Mouse (Mus musculus): ENCODE results near the gene Faap24.

Gene Faap24

DNA sequence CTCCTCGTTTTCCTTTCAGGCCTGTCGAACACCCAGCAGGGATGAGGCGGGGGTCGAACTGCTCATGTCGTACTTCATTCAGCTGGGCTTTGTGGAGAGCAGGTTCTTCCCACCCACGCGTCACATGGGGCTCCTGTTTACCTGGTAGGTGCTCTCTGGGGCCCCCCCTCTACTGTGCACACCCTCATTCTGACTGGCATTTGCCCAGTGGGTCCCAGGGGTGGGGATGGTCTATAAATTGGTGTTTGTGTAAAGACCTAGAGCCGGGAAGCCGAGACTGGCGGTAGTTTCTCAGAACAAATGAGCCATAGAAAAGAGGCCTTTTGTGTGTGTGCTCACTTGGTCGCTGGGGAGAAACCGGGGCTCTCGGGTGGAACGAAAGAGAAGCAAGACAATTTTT is 25.5 kb downstream of the Faap24 start:
- in situ Hi-C loops (cut with MboI, MseI): no loop called here

DNA sequence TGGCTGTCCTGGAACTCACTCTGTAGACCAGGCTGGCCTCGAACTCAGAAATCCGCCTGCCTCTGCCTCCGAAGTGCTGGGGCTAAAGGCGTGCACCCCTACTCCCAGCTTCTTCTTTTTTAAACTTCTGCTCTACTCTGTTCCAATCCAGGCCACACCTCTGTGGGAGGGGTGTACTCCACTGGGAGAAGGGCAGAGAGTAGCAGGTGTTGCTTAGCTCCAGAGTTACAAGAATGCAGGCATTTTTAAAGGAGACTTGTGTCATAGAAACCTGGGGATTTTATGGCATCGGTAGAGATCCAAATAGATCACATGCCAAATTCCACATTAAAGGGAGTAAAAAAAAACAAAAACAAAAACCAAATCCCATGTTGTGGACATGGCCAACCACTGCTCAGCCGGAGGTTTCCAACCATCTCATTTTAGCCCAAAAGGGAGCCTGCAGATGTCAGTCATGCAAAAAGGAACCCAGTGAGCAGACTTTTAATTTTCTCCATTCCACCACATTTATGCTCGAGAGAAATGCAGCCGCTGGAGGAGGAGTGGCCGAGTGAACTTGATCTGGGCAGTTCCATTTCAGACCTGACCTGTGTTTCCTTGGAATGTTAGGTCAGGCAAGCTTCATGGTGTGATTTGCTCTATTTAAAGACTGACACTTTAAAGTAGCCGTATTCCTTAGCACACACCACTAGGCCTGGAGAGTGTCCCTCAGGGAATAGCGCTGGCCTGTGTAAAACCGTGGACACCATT is 31.3 kb downstream of the Faap24 start:
- in situ Hi-C loops (cut with MboI, MseI): no loop called here

DNA sequence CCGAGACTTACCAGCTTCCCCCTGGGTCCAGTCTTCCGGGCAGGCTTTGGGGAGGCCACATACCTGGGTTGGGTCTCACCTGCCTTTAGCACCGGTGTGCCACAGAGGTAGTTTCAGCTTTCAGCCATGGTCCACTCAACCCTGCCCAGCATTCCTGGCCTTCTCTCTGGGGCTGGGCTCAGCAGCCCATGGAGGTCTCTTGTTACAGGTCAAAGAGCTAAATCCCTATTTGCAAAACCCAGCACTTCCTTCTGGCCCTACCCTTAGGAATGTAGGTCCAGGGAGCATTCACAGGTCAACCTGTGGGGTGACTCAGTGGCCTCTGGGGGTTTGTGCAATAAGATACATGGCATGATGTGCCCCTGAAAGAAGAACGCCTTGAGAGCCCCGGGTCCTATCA is 33.8 kb downstream of the Faap24 start:
- in situ Hi-C loops (cut with MboI, MseI): no loop called here

DNA sequence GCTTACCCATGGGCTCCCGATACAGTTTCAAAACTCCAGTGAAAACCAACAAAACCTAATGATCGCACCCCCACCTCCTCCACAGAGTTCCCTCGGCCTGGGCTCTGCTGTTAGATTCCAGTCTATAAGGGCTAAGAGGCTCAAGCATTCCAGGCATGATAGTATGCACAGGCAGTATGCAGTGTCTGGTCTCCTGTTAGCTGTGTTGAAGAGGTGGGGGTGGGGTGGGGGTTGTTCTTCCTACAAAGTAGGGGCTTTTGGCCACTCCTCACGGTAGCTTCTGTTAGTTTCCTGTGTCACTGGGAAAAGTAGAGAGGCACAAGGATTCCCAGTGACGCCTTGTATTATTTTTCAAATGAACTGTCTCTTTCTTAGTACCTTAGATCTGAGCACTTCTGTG is 34.4 kb downstream of the Faap24 start:
- in situ Hi-C loops (cut with MboI, MseI): no loop called here

DNA sequence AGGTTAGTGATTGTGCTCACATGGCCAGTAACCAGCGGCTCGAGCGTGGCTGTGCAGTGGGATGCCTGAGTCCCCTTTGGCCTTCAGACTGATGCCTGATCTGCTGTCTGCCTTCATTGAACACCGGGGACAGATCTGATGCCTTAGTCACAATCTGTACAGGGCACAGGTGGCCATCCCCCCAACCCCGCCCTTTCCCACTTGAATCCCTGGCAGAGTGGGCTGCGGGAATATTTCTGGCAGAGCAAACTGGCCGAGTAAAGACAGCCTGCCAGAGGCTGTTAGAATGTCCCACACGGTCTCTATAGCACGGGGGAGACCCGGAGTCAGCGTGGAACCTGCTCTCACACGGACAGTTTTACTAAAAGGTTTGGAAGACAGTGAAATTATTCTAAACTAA is 39.0 kb downstream of the Faap24 start:
- in situ Hi-C loops (cut with MboI, MseI): no loop called here

DNA sequence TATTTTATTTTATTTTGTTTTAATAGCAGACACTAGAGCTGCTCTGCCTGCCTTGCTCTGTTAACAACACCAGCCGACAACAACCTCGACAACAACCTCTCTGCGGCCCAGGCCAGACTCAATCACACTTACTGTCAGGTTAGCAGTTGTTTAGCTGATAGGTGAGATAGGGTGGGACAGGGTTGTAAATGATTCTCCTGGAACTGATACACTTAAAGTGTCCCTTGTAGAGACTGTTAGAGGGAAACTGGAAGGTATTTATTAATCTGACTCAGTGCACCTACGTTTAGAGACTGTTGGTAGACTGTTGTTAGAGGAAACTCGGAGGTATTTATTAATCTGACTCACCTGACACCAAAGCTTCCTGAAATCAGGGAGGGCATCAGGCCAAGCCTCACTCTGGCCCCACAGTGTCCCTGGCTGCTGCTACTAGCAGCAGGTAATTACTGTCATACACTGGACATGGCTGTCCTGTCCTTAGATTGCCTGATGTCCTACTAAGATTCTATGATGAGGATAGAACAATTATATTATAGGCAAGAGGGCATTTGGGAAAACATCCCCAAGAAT is 41.2 kb downstream of the Faap24 start:
- in situ Hi-C loops (cut with MboI, MseI): no loop called here

DNA sequence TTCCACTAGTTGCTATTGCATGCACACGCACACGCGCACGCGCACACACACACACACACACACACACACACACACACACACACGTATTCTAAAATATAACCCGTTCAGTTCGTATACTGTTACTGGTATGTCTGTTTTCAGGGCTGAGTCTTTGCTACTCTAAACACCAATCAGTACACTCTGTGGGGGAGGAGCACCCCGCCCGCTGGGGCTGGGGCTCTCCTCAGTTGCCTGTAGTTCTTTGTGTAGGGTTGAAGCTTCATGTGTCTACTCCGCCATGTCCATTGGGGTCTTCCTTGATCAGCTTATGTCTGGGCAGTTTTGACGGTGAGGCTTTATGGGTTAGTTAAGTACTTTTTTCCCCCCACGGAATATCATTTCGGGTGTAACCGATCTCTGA is 43.3 kb downstream of the Faap24 start:
- in situ Hi-C loops (cut with MboI, MseI): no loop called here

DNA sequence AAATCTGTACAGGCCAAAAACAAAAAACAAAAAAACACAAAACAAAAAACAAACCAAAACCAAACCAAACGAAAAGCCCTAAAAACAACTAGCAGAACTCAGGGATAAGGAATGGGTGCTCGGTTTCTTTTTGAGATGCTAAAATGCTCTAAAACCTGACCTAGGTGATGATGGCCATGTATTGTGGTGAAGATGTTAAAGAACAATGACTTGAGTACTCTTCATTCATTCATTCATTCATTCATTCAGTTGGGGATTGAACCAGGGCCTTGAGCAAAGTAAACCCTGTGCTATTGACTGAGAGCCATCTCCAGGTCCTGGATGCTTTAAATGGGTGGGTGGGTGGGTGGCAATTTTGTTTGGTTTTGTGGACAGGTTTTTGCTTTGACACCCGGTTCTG is 45.5 kb downstream of the Faap24 start:
- in situ Hi-C loops (cut with MboI, MseI): no loop called here

DNA sequence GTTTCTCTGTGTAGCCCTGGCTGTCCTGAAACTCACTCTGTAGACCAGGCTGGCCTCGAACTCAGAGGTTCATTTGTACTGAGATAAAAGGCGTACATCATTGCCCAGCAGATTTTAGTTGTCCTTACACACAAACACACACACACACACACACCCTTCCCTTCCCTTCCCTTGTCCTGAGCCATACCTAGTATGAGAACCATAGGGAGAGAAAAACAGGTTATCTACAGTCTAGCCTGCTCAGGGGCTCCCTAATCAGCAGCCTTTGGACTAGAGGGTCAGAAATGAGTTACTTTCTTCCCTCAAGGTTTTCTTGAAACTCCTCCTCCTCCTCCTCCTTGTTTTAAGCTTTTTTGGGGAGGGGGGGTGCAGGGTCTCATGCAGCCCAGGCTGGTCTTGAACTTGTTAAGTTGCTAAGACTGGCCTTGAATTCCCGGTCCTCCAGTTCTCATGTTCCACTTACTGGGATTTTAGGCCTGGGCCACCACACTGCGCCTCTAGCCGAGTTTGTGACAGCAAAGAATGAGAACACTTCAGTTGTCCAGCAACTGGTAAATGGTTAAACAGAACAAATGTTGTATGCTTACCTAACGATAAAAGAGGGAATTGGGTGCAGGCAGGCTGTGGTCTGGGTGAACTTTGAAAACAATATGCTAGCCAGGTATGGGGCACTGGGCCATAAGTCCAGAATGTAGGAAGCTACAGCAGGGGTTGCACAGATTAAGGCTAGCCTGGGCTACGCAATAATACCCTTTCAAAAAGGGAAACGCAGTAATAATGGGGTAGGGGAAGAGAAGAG is 46.6 kb downstream of the Faap24 start:
- in situ Hi-C loops (cut with MboI, MseI): no loop called here

DNA sequence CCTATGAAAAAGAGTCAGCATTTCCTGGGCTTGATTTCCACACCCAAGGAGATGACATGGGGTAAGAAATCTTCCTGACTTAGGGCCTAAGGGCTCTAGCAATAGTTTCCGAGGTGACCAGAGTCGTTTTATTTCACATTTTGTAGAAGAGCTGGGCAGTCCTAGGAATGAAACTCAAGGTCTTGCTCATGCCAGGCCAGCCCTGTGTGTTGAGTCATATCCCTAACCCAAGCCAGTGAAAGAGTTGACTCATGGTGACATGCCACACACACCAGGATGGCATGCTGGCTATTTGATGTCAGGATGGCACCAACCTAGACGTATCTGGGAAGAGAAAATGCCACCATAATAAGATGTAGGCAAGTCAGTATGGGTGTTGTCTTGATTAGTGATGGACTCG is 47.6 kb downstream of the Faap24 start:
- in situ Hi-C loops (cut with MboI, MseI): no loop called here

DNA sequence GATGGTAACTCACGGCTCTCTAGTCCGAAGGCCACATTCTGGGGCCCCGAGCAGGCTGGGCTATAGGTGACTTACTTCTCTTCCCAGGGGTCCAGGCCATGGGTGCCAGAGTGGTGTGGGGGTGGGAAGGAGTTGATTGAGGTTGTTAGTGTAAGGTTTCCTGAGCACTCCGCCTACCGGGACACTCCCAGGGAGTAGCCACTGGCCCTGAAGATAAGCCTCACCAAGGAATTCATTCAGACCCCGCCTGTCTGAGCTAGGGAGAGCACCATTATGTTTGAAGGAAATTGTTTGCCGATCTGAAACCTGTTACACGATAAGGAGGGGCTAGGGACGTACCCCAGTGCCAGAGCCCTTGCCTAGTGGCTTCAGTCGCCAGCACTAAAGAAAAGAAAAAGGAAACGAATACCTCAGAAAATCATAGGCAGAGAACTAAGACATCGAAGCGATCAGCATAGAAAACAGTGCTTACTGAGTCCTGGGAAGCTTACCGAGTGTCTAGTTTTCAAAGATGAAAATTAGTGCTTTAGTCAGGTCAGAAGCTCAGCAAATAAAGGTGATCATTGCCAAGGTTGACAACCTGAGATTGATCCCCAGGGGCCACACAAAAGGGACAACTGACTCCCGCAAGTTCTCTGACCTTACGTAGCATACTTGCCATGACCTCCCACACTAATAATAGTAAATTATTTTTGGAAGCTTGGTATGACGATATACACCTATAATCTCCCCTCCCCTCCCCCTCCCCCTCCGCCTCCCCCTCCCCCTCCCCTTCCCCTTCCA is 48.5 kb downstream of the Faap24 start:
- in situ Hi-C loops (cut with MboI, MseI): no loop called here

DNA sequence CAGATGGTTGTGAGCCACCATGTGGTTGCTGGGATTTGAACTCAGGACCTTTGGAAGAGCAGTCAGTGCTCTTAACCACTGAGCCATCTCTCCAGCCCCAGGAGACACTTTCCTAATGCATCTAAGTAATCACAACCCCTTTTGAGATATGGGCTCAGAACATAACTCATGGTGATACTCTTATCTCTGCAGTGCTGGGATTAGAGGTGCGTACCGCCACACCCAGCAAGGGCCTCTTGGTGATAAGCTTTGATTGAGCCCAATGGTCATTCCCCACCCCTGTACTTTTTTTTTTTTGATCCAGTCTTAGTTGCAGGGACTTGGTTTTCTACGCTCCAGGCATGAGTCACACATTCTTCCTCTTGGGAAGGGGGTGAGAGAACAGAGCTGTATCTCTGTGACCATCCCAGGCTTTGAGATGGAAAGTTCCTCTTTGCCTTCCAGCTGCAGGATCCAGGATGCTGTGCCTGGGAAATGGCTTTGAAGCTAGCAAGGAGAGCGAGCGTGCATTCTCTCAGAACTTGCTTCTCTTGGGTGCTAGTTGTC is 51.8 kb downstream of the Faap24 start:
- in situ Hi-C loops (cut with MboI, MseI): no loop called here

DNA sequence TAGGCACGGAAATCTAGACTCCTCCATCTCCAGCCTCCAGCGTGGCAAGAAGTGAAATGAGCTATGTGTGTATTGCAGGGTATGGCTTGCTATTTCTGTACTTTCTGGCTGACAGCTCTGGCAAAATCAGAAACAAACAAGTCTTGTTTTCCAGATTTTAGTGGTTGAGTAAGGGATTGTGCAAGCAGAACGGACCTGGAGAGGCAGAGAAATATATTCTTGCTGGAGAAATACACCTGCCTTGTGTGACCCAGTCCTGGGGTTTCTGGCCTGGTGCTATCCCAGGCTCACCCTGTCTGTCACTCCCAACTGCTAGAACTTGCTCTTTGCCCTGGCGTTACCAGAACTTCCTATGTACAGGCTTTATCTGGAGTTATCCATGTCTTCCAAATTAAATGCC is 54.1 kb downstream of the Faap24 start:
- in situ Hi-C loops (cut with MboI, MseI): no loop called here
